Mouse (Mus musculus) kidney, postnatal 25 days (tissue): ENCODE measurements at regions not wholly inside any gene's neighbourhood (a gene's known extent, or its start where the extent isn't known, plus 50 kb on each side); places are given as distances from the start of the nearest gene placed in this dataset.

ENCODE experiments used
- DNase-seq, 2 experiments: peaks; one replicate each; pipeline ENCODE4 v3.0.0; 2021; ENCODE audit warnings: mixed read lengths in 2 of 2

- DNase-seq: no peak
These were observed 288.3 kb downstream of the Zfp706 start for GRCm38 (mm10) chr15:36719241-36719640.

DNA sequence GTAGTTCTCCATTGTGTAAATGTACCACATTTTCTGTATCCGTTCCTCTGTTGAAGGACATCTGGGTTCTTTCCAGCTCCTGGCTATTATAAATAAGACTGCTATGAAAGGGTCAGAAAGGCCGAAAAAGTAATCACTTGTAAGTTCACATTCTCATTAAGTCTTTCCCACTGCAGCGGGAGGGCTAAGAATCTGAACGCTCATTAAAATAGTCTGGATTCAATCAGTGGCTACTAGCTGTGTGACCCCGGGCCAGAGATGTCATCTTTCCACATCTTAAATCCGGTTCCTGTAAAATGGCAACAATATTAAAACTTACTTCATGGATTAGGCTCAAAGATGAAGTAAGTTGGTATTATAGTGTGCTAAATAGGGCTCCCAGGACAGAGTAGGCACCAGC, 289.7 kb downstream of the Zfp706 start:
- DNase-seq: peak; percentile 14 to 47

GRCm38 (mm10) chr15:36716686-36717038, 290.9 kb downstream of the Zfp706 start:
- no peak for DNase-seq

- DNase-seq: peak; percentile 82 to 95
These were observed 291.6 kb downstream of the Zfp706 start for GRCm38 (mm10) chr15:36715745-36716685.

GRCm38 (mm10) chr15:36715159-36715558, 292.4 kb downstream of the Zfp706 start:
- no peak for DNase-seq

- DNase-seq: peak in 1 of 2 experiments; percentile 47
These were observed 297.8 kb downstream of the Zfp706 start for GRCm38 (mm10) chr15:36709788-36710187.

DNA sequence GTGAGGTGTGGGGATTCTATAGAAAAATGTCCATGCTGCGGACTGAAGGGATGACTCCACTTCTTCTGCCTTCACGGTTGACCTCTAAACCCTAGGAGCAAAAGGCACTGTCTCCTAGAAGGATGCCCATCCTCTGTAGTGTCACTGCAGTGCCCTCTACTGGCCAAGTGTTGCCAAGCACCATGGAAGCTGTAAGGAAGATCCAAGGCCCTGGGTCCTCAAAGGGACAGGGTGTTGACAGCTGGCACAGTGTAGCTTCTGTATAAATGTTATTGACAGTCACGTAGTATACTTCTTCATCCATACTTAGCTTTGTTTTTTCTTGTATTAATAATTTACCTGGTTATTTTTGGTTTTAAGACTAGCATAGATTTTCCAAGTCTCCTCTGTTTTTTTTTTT, 299.1 kb downstream of the Zfp706 start:
- DNase-seq: peak; percentile 80 to 93

- DNase-seq: peak; percentile 73 to 84
These were observed 301.6 kb downstream of the Zfp706 start for GRCm38 (mm10) chr15:36705990-36706389.

- no peak for DNase-seq
These were observed 302.2 kb downstream of the Zfp706 start for GRCm38 (mm10) chr15:36705391-36705790.

DNA sequence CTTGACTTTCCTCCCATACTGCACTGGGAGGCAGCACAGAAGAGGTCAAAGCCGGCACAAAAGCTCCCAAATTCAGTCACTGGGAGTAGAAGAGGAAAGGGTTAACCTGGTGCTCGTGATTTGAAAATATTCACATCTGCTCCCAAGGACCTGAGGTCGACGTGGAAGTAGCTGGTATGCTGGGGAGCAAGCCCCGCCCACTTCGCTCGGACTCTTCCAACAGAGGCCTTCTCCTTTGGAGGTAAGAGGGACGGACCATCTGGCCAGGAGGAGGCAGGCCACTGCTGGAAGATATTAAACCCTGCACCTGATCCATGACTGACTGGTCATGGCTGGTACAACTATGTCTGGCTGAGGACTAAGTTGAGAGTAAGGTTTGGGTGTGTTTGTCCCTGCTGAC, 305.7 kb downstream of the Zfp706 start:
- DNase-seq: no peak

DNA sequence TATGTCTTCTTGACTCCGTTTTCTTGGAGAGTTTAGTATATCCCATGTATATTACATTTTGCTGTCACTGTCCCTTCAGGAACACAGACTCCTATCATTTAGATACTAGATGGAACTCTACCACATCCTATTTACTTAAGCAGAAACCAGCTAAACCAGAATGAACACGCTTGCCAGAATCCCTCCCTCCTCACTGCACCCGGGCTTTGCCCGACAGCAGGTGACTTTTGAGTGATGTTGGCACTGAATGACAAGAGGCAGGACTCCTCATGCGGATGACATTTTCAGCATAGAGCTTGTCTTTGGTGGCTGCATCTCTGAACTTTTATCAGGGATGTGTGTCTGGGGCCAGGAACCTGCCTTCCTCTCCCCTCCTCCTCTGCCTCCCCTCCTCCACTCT, 307.4 kb downstream of the Zfp706 start:
- DNase-seq: no peak

GRCm38 (mm10) chr15:36695199-36696129, 312.1 kb downstream of the Zfp706 start:
- peak; percentile 64 to 75 for DNase-seq

GRCm38 (mm10) chr15:36691002-36691652, 316.4 kb downstream of the Zfp706 start:
- peak in 1 of 2 experiments; percentile 15 for DNase-seq

DNA sequence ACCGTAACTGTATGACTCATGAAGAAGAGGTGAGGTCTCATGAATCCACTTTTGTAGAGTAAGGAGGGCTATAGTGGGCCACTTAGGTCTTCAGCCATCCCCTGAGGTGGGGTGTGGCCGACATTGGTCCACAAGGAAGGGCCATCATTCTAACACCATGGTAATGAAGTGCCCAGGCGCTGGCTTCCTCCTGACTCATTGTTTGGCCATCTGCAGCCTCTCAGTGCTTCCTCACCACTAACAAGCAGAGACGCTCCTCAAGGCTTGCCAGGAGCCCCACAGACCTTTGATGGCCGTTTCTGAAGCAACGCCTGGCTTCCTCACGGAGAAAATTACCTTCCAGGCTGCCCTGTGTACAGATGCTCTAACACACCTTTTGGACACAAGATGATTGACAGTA, 317.7 kb downstream of the Zfp706 start:
- DNase-seq: no peak

DNA sequence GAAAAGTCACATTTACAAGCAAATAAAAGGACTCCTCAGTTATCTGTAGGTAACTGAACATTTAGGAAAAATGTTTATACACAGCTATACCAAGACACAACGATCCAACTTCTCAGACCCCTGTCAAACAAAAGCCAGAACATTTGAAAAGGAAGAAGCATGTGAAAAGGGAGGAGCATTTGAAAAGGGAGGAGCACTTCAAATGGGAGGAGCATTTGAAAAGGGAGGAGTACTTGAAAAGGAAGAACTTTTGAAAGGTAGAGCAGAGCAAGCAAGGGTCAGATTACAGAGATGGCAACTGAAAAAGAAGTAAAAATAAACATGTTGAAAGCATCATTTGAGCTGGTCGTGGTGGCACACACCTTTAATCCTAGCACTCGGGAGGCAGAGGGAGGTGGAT, 318.3 kb downstream of the Zfp706 start:
- no peak for DNase-seq

DNA sequence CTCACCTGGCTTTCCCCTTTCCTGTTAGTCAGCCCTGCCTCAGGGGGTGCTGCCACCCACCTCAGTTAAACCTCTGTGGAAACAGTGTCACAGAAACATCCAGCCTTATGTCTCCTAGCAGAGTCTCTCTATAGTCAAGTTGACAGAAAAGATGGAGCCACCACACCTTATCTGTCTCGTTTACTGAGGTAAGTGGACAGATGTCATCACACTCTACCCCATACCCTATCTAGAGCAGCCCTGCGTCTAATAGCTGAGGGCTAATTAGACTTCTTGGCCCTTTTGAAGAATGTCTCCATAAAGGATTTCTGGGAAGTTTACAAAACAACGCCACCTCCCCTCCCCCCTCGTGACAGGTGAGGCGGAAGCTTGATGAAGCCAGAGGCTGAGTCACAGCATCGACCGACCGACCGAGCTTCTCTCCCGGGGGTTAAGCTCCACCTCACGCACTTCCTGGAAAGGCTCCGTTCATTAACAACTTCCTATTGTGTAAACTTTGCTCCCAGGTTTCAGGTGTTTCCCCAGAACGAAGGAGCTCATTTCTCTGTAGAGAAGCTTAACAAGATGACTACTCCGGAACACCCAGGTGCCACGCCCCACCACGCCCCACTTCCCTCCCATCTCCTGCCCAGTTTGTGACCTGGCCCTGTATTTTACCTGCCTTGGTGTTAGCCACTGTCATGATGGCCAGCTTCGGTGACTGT, 319.4 kb downstream of the Zfp706 start:
- peak in 1 of 2 experiments; percentile 7 for DNase-seq

GRCm38 (mm10) chr15:36684684-36685083, 322.9 kb downstream of the Zfp706 start:
- DNase-seq: no peak

GRCm38 (mm10) chr15:36682832-36683231, 324.7 kb downstream of the Zfp706 start:
- no peak for DNase-seq

- no peak for DNase-seq
These were observed 325.4 kb downstream of the Zfp706 start for GRCm38 (mm10) chr15:36682159-36682558.

DNA sequence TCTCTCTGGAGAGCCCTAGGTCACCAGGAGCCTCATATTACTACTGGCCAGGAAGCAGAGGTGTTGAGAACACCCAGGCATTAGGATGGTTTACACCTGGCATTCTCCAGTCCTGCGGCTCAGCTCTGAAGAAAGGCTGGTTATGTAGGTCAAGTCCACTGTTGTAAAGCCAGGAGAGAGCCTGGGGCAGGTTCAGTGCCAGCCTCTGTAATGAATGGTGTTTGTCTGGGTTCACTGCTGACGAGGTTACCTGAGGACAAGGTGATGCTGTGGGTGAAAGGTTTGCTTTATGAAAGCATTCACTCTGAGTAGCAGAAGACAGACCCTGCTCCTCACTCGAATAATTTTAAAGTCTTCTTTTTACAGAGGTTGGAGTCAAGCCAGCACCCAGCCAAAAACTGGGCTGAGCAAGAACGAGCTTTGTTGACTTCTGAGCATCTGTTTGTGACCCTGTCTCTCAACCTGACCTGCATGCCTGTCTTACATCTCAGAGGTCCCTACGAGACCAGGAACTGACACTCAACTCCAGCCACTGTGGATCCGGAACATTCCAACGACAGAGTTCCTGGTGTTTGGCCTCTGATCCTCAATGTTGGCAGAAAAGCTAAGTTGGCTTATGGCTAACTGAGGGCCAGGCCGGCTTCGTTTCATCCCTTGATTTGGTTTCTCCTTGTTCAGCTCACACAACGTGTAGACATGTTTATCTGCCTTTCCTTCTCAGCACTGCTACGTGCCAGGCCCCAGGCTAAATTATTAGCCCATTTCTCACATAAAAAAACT, 327.0 kb downstream of the Zfp706 start:
- peak; percentile 40 to 67 for DNase-seq

GRCm38 (mm10) chr15:36679577-36679976, 328.0 kb downstream of the Zfp706 start:
- no peak for DNase-seq
